Mouse (Mus musculus): ENCODE data around the gene Ears2.

DNA sequence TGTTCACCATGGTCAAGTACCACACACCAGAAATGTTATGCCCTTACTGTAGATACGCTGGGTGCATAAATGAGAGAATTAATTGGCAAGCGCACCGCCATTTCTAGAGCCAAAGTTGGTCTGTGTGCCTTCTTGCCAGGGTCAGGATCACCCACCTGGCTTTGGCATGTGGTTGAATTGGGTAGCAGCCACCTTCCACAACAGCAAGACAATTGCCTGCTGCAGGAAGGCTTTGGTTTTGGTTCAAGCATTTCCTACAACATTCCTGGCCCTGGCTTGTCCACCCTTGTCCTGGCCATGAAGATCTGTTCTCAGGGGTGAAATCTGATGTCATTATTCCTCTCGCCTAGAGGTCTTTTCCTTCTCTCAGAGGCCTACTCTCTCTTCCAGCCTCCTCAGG is 54.7 kb downstream of the Ears2 start:
- TF ChIP-seq POLR2A (IDR thresholded peaks at IDR 0.05; ENCODE audit: extremely low read depth, insufficient read depth, low read length) (no peak), CTCF (IDR thresholded peaks at IDR 0.05; ENCODE audit: low read depth, low read length) (no peak)

Data from liver, adult 2 months (tissue).